Mouse (Mus musculus) cerebellum, adult 9-11 months (tissue): Measurements from ENCODE around the gene Lmod1.
A peak's percentile ranks its signal among the peaks of the same experiment; 100 is the strongest.

Experiments used
- DNase-seq: peaks from one replicate; pipeline ENCODE4 v3.0.0; 2022

Lmod1 gene

DNA sequence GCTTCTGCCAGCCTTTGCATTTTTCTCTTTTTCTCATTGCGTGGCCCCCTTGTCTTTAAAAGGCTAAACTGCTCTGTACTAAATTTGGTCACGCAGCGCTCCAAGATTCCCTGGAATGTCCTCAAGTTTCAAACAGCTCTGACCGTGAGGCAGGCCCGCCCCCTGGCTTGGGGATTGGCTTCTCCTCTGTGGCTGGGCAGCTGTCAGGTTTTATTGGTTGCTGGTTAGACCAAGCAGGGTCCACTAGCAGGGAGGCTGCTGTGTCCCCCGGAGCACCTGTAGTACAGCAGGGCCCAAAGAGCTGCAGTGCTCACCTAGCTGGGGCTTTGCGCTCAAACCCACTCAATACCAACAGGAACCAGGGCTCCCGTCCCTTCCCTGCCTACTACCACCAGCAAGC lies at the start of gene Lmod1:
Gene Lmod1, plus strand, starts transcription at position 237 of the 400 bp plus-strand sequence.
- DNase-seq, result no peak

- peak; percentile 49 for DNase-seq
Observed at GRCm38 (mm10) chr1:135280646-135281045, 44.0 kb upstream of the Lmod1 start.

GRCm38 (mm10) chr1:135281841-135282240 lies 42.8 kb upstream of the Lmod1 start:
- DNase-seq, result no peak

DNA sequence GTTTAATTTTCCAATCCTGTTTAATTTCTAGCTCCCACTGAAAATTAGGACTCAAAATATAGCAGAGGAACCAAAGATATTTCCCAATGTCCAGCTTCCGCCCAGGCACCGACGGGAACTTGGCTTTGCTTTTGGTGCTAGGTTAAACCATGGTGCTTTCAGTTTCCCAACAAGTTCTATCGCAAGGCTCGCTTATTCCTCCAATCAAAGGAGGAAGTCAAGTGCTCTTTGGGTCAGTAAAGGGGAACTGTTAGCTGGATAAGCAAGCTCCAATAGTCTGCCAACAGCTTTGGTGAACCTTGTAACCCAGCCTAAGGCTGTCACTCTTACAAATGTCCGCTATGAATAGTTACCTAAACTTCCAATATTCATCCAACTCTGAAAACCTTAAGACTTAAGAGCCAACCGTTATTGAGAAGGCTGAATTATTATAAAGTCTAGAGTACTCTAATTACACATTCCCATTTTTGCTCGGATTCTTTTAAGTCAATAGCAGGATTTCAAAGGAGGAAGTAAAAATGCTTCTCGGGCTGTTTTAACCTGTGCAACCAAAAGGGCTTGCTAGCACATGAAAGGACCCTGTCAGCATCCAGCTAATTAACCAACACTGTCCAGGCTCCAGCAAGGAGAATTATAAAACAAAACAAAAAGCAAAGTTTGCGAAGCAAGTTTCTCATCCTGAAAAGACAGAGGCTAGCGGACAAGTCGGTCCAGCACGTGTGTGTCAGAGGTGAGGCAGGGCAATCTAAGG lies 41.9 kb upstream of the Lmod1 start:
- DNase-seq, result no peak

GRCm38 (mm10) chr1:135283287-135283825 lies 41.3 kb upstream of the Lmod1 start:
- no peak for DNase-seq

DNA sequence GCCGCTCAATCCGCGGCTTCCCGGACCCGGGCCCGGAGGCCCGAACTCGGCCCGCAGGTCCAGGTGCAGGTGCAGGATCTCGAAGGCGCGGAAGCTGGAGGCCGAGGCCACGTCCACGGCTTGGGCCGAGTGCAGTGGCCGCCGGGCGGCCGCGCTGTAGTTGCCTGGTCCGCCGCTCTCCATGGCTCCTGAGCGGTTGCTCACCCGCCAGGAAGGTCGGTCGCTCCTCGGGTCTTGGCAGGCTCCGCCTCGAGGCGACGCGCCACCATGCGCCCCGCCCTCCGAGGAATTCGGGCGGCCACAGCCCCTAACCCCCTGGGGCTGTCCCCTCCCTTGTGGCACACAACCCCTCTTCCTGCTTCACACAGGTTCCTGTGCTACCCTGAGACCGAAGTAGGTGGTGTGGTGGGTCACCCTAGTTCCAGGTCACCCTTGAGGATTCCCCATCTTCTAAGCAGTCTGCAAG lies 40.7 kb upstream of the Lmod1 start, which contains the start of gene Rnpep:
Gene Rnpep, minus strand, starts transcription at position 259 of the 466 bp plus-strand sequence.
- peak; percentile 82 for DNase-seq

GRCm38 (mm10) chr1:135286311-135286710 lies 38.3 kb upstream of the Lmod1 start:
- DNase-seq, result no peak

DNA sequence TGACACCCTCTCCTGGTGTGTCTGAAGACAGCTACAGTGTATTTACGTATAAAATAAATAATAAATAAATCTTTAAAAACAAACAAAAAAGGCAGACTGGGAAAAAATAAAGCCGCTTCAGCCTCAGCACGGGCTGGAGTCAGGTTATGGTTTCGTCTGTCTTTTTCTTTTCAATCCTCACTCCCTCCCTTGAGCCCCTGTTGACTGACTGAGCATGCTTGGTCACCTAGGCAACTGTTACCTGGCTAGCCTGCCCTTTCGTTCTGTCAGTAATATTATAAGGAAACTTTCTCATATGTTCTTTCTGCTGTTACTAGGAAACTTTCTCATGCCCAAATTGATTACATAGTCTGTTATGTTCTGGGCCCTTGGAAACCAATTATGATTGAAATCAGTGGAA lies 33.7 kb upstream of the Lmod1 start:
- no peak for DNase-seq

- DNase-seq, result no peak
Observed at GRCm38 (mm10) chr1:135311356-135311755, 13.3 kb upstream of the Lmod1 start.

GRCm38 (mm10) chr1:135312201-135312600 lies 12.4 kb upstream of the Lmod1 start:
- no peak for DNase-seq

- peak; percentile 93 for DNase-seq
Observed at GRCm38 (mm10) chr1:135313284-135314031, 11.1 kb upstream of the Lmod1 start, which contains the start of gene Timm17a. TSS of gene Timm17a (minus strand) at chr1:135313778.

DNA sequence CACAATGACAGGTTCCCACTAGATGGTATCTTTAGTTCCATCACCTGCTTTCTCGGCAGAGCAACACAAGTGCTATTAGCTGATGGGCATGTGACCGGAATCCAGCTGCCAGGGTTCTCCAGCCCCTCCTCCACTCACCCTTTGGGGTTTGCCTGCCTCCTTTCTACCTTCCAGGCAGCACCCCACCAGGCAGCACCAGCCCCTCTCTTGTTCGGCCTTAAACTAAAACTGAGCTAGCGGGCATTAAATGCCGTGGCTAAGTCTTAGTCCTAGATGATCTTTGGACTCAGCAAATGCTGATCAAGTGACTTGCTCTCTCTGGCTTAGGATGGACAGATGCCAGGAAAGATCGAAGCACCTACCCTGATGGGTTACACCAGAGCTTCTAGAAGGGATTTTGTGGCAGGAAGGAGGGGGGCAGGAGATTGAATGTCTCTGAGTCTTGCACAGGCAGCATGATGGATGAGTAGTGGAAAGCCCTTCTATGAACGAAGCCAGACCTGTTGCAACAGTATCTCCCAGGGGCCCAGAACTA lies 1.2 kb upstream of the Lmod1 start:
- DNase-seq, result no peak

GRCm38 (mm10) chr1:135325934-135326333 lies 1.3 kb downstream of the Lmod1 start:
- no peak for DNase-seq

DNA sequence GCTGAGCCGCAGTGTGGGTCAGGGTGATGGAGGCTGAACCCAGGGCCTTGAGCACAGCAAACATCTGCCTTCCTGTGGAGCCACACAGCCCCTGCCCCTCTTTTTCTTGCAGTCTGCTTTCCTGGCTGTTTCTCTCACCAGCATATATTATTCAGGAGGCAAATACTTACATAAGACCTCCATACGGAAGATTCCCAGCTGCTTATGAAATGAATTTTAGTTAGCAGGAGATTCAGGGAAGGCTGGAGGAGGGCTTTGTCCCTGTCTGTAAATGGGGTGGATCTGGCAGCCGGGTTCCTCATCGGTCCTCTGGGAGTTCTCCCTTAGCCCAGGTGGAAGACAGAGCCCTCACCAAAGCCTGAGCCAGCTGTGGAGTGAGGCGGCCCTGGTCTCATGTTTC lies 3.8 kb downstream of the Lmod1 start:
- no peak for DNase-seq

DNA sequence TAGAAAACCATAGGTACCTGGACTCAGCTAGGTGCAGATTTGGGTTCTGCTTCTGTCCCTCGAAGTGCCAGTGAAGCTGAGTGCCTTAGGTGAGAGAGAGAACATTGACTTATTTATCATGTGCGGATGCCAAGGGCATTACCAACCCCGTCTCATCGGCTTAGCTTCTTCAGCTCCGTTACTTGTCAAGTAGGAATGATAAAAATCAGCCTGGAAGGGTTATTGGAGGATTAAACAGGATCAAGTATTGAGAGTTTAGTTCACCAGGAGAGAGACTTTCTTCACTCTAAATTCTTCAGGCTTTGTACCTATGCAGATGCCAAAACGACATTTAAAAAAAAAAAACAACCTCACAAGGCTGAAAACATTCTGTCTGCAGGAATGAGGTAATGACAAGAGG lies 6.0 kb downstream of the Lmod1 start:
- no peak for DNase-seq

DNA sequence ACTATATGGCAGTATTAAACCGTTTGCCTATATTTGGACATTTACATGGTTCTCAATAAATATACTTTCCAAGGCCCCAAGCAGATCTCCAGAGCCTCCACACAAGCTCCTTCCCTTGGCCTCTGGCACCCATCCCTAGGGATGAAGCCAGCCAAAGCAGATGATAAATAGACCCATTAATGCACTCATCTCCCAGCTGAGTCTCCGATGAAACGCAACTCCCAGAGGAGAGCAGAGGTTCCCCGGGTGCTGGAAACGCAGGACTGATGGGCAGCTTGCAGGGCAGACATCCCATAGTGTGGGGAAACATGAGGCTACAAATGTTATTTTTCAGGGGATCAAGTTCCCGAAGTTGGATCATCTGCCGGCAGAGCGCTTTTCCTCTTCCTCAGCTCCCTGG lies 17.3 kb downstream of the Lmod1 start:
- DNase-seq, result no peak

DNA sequence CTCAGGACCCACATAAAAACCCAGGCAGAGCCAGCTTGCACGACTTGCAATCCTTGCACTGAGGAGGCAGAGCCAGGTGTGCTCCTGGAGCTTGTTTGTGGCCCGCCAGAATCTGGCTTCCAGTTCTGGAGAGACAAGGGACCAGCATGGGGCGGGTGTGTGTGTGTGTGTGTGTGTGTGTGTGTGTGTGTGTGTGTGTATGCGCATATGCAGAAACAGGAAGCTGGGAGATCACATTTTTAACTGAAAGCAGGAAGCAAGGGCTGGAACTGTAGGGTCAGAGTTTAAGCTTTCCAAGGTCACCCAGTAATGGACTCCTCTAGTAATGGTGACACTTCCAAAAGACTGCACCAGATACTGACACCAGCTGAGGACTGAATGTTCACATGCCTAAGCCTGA lies 19.4 kb downstream of the Lmod1 start:
- DNase-seq, result no peak

DNA sequence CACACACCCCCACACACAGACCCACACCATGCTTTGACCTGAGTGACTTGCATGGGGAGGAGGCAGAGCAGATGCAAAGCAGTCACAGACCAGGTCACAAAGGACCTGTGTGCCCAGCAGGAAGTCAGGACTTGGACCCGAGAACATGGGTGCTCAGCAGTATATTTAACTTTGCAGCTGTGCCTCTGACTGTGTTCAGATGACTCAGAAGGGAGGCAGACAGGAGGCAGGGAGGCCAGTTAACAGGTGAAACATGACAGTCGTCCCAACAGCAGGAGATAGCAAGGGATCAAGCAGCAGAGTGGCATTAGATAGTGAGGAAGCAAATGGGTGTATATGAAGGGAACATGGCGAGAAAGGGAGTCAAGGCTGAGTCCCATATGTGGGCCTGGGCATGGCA lies 22.3 kb downstream of the Lmod1 start:
- no peak for DNase-seq

- DNase-seq, result no peak
Observed at GRCm38 (mm10) chr1:135347498-135348169, 23.0 kb downstream of the Lmod1 start.

- DNase-seq, result no peak
Observed at GRCm38 (mm10) chr1:135351953-135352352, 27.3 kb downstream of the Lmod1 start.

DNA sequence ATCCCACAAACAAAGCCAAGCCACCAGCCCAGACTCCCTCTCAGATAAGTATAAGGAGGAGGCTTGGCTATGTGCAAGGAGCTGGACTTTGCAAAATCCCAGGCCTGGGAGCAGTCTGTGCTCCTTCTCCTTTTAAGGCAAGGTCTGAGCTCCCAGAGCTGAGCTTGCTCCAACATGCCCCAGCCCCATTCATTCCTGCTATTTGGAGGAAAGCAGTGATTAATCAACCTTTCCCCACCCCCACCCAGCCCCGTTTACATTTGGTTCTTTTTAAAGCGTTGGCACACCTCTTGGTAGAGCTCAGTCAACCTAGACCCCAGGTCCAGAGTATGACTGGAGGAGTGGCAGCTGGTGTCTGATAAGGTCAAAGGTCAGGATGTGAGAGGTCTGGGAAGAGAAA lies 34.5 kb downstream of the Lmod1 start:
- DNase-seq, result no peak

- DNase-seq, result no peak
Observed at GRCm38 (mm10) chr1:135361491-135361890, 36.9 kb downstream of the Lmod1 start.

DNA sequence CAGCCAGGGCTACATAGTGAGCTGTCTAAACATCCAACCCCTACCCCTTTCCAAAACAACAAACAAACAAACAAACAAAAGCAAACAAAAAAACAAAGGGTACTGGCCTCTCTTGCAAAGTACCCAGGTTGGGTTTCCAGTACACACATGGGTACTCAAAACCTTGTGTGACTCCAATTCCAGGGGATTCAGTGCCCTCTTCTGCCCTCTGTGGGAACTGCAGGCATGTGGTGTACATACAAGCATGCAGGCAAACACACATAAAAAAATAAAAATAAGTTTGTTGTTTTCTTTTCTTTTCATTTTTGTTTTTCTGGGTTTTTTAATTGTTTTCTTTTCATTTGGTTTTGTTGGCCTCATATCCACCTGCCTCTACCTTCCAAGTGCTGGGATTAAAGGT lies 37.5 kb downstream of the Lmod1 start:
- DNase-seq, result no peak
